Mouse (Mus musculus) midbrain, postnatal 0 days (tissue): ENCODE measurements around the gene Defb29. TPM values are rescaled to one million over a fixed set of nuclear protein-coding genes. Genes with fewer than 3 reads are reported as not detected.

Experiments used
- ATAC-seq: fragments of 200-750 bp; cut with Nextera tagmentation; 2 replicates; pipeline ENCODE4 v1.8.0; 2017; ENCODE audit warnings: moderate number of reproducible peaks, mild to moderate bottlenecking, moderate TSS enrichment, moderate library complexity; ENCODE audit not compliant: low FRiP score
- DNase-seq: peaks from one replicate; pipeline ENCODE4 v3.0.0-alpha.2; 2015; ENCODE audit warnings: low spot score
- H3K27ac ChIP-seq: fragments of 300-500 bp; sonication (generic); 2 replicates; pipeline ENCODE4 v1.5.1; 2014; ENCODE audit warnings: low read depth, mild to moderate bottlenecking, low read length, mixed read lengths
- H3K27me3 ChIP-seq: fragments of 300-500 bp; sonication (generic); 2 replicates; pipeline ENCODE4 v1.6.1; 2014; ENCODE audit warnings: low read length, control low read depth, mixed read lengths; ENCODE audit not compliant: insufficient read depth
- H3K36me3 ChIP-seq: fragments of 300-500 bp; sonication (generic); 2 replicates; pipeline ENCODE4 v1.6.1; 2014; ENCODE audit warnings: low read length, control low read depth, mixed read lengths; ENCODE audit not compliant: insufficient read depth
- H3K4me1 ChIP-seq: fragments of 300-500 bp; sonication (generic); 2 replicates; pipeline ENCODE4 v1.6.1; 2014; ENCODE audit warnings: mild to moderate bottlenecking, control low read depth, antibody characterized with exemption, low read length, mixed read lengths; ENCODE audit not compliant: insufficient read depth
- H3K4me2 ChIP-seq: fragments of 300-500 bp; sonication (generic); 2 replicates; pipeline ENCODE4 v1.6.1; 2014; ENCODE audit warnings: low read depth, mild to moderate bottlenecking, low read length, mixed read lengths; ENCODE audit not compliant: poor library complexity, severe bottlenecking
- H3K4me3 ChIP-seq: fragments of 300-500 bp; sonication (generic); 2 replicates; pipeline ENCODE4 v1.5.1; 2014; ENCODE audit warnings: low read depth, mild to moderate bottlenecking, low read length, moderate library complexity
- H3K9ac ChIP-seq: fragments of 300-500 bp; sonication (generic); replicated peaks from 2 replicates; pipeline ENCODE4 v1.6.1; 2014; ENCODE audit warnings: mild to moderate bottlenecking, low read length, moderate library complexity, mixed read lengths; ENCODE audit not compliant: poor library complexity, severe bottlenecking
- H3K9me3 ChIP-seq: fragments of 300-500 bp; sonication (generic); 2 replicates; pipeline ENCODE4 v1.6.1; 2016; ENCODE audit warnings: low read length, control low read depth
- CTCF ChIP-seq: IDR thresholded peaks from 2 replicates; pipeline ENCODE4 v1.5.1; 2016; ENCODE audit warnings: antibody characterized with exemption, mild to moderate bottlenecking
- WGBS: fragments of 180-500 bp; shearing (Covaris S2); extraction: QIAGEN DNeasy Blood & Tissue Kit; methylation state at CpG from one replicate; pipeline ENCODE4 v1.1.7; 2014; 5-methylcytosine and 5-hydroxymethylcytosine counted together
- polyA plus RNA-seq: library from polyadenylated mRNA; unstranded; fragments of >200 nt; fragmentation: Nextera tagmentation; extraction: Ambion mirVana; gene quantifications from 2 replicates; pipeline ENCODE4 v1.2.1, GENCODE M21; 2015
- total RNA-seq: library from RNA; depleted of rRNA; stranded (reverse); fragments of >200 nt; gene quantifications from 2 replicates; pipeline ENCODE4 v1.2.3, GENCODE M21; 2014; rRNA removed

The Defb29 gene
- total RNA-seq, result not detected in 2 replicates
- polyA plus RNA-seq, result not detected in 2 replicates

GRCm38 (mm10) chr2:152539944-152540710 lies at the start of gene Defb29:
Gene Defb29 (minus strand): TSS chr2:152540098.
- 60% methylated on average over 13 of the region's 13 CpGs for WGBS
- no peak for DNase-seq
- ATAC-seq, result no peak

GRCm38 (mm10) chr2:152589021-152589420 lies 49.1 kb upstream of the Defb29 start:
- Histone ChIP-seq H3K4me3 (no peak overlapping the region), H3K4me2 (no peak overlapping the region), H3K36me3 (no peaks in the 10 kb centered on the region), H3K9ac (no peak overlapping the region), H3K27ac (no peak overlapping the region), H3K27me3 (no peaks in the 10 kb centered on the region), H3K9me3 (no peaks in the 10 kb centered on the region), H3K4me1 (no peaks in the 10 kb centered on the region)
- ATAC-seq, result no peak
- no peak for TF ChIP-seq CTCF
- DNase-seq, result no peak
- 49% methylated on average over 6 of the region's 6 CpGs for WGBS

More at GRCm38 (mm10) chr2:152539944-152540710, at the start of gene Defb29:
- H3K9ac ChIP-seq, result no peak within 1 kb of the TSS
- H3K4me3 ChIP-seq, result no peak within 1 kb of the TSS
- H3K27ac ChIP-seq, result no peak within 1 kb of the TSS
- H3K27me3 ChIP-seq, result no peaks in the 10 kb centered on the region
- H3K4me2 ChIP-seq, result no peak within 1 kb of the TSS
- no peaks in the 10 kb centered on the region for H3K9me3 ChIP-seq
- H3K4me1 ChIP-seq, result no peaks in the 10 kb centered on the region
- no peaks in the 10 kb centered on the region for H3K36me3 ChIP-seq
- TF ChIP-seq CTCF, result peak; percentile 23

- TF ChIP-seq CTCF, result no peak
- ATAC-seq, result no peak
Observed at GRCm38 (mm10) chr2:152588450-152588849, 48.6 kb upstream of the Defb29 start.

GRCm38 (mm10) chr2:152586926-152587560 lies 47.1 kb upstream of the Defb29 start:
- peak; percentile 44 for TF ChIP-seq CTCF
- no peak for ATAC-seq
- Histone ChIP-seq H3K9ac (no peak overlapping the region), H3K27me3 (no peaks in the 10 kb centered on the region), H3K4me2 (no peak overlapping the region), H3K36me3 (no peaks in the 10 kb centered on the region), H3K4me1 (no peaks in the 10 kb centered on the region), H3K9me3 (no peaks in the 10 kb centered on the region), H3K4me3 (no peak overlapping the region), H3K27ac (no peak overlapping the region)
- no peak for DNase-seq
- WGBS, result 72% methylated on average over 4 of the region's 4 CpGs

More at GRCm38 (mm10) chr2:152588450-152588849, 48.6 kb upstream of the Defb29 start:
- 40% methylated on average over 2 of the region's 2 CpGs for WGBS
- Histone ChIP-seq H3K4me3 (no peak overlapping the region), H3K9ac (no peak overlapping the region), H3K4me2 (no peak overlapping the region), H3K9me3 (no peaks in the 10 kb centered on the region), H3K4me1 (no peaks in the 10 kb centered on the region), H3K36me3 (no peaks in the 10 kb centered on the region), H3K27me3 (no peaks in the 10 kb centered on the region), H3K27ac (no peak overlapping the region)
- DNase-seq, result no peak

GRCm38 (mm10) chr2:152580612-152581011 lies 40.7 kb upstream of the Defb29 start:
- H3K9me3 ChIP-seq, result no peaks in the 10 kb centered on the region
- H3K4me2 ChIP-seq, result no peak overlapping the region
- no peak for TF ChIP-seq CTCF
- H3K27me3 ChIP-seq, result no peaks in the 10 kb centered on the region
- ATAC-seq, result no peak
- H3K36me3 ChIP-seq, result no peaks in the 10 kb centered on the region
- DNase-seq, result no peak
- H3K9ac ChIP-seq, result no peak overlapping the region
- 90% methylated on average over 11 of the region's 11 CpGs for WGBS
- no peaks in the 10 kb centered on the region for H3K4me1 ChIP-seq
- H3K4me3 ChIP-seq, result no peak overlapping the region
- no peak overlapping the region for H3K27ac ChIP-seq

GRCm38 (mm10) chr2:152580107-152580506 lies 40.2 kb upstream of the Defb29 start, which contains the start of gene Defb19:
Gene Defb19 (minus strand): TSS chr2:152580312.
- ATAC-seq, result no peak
- TF ChIP-seq CTCF, result no peak
- Histone ChIP-seq H3K4me1 (no peaks in the 10 kb centered on the region), H3K9ac (no peak within 1 kb of the TSS), H3K27ac (no peak within 1 kb of the TSS), H3K4me3 (no peak within 1 kb of the TSS), H3K27me3 (no peaks in the 10 kb centered on the region), H3K9me3 (no peaks in the 10 kb centered on the region), H3K4me2 (no peak within 1 kb of the TSS), H3K36me3 (no peaks in the 10 kb centered on the region)
- no peak for DNase-seq
- 74% methylated on average over 7 of the region's 7 CpGs for WGBS
